Mouse (Mus musculus) hindbrain, embryonic 15.5 days (tissue): ENCODE data around the gene Safb. TPM values are rescaled to one million over a fixed set of nuclear protein-coding genes. Genes with fewer than 3 reads are reported as not detected.
"Not testable (repeated sequence)": the region's sequence is repeated elsewhere in the genome, so short reads cannot be mapped to it uniquely, and the experiment has no call there.

Experiments
- ATAC-seq: fragments of 200-750 bp; cut with Nextera tagmentation; 2 replicates; pipeline ENCODE4 v1.8.0; 2017; ENCODE audit warnings: low read depth, moderate number of reproducible peaks, moderate TSS enrichment; ENCODE audit not compliant: low FRiP score
- H3K27ac ChIP-seq: fragments of 300-500 bp; sonication (generic); replicated peaks from 2 replicates; pipeline ENCODE4 v1.5.1; 2015; ENCODE audit warnings: mild to moderate bottlenecking, inconsistent platforms
- H3K27me3 ChIP-seq: fragments of 300-500 bp; sonication (generic); 2 replicates; pipeline ENCODE4 v1.6.1; 2015; ENCODE audit warnings: control low read depth, inconsistent platforms
- H3K36me3 ChIP-seq: fragments of 300-500 bp; sonication (generic); 2 replicates; pipeline ENCODE4 v1.6.1; 2015; ENCODE audit warnings: control low read depth, inconsistent platforms
- H3K4me1 ChIP-seq: fragments of 300-500 bp; sonication (generic); replicated peaks from 2 replicates; pipeline ENCODE4 v1.6.1; 2015; ENCODE audit warnings: control low read depth, inconsistent platforms
- H3K4me2 ChIP-seq: fragments of 300-500 bp; sonication (generic); 2 replicates; pipeline ENCODE4 v1.6.1; 2015; ENCODE audit warnings: moderate library complexity, mild to moderate bottlenecking, inconsistent platforms
- H3K4me3 ChIP-seq: fragments of 300-500 bp; sonication (generic); 2 replicates; pipeline ENCODE4 v1.5.1; 2015; ENCODE audit warnings: mild to moderate bottlenecking, inconsistent platforms
- H3K9ac ChIP-seq: fragments of 300-500 bp; sonication (generic); 2 replicates; pipeline ENCODE4 v1.6.1; 2015; ENCODE audit warnings: inconsistent platforms
- H3K9me3 ChIP-seq: fragments of 300-500 bp; sonication (generic); 2 replicates; pipeline ENCODE4 v1.6.1; 2016; ENCODE audit warnings: control low read depth, inconsistent platforms
- WGBS: fragments of 180-500 bp; shearing (Covaris S2); methylation state at CpG from one replicate; pipeline ENCODE4 v1.1.7; 2015; 5-methylcytosine and 5-hydroxymethylcytosine counted together
- polyA plus RNA-seq: library from polyadenylated mRNA; unstranded; fragments of >200 nt; fragmentation: Nextera tagmentation; extraction: Ambion mirVana; gene quantifications from 2 replicates; pipeline ENCODE4 v1.2.1, GENCODE M21; 2015

Gene Safb
- polyA plus RNA-seq, 1 experiment from 2014 or later: 116 TPM

GRCm38 (mm10) chr17:56629800-56630781, 45.5 kb downstream of the Safb start:
- not testable (repeated sequence) for H3K9me3 ChIP-seq, H3K27me3 ChIP-seq, H3K9ac ChIP-seq, H3K4me2 ChIP-seq, H3K27ac ChIP-seq, H3K36me3 ChIP-seq, ATAC-seq, H3K4me3 ChIP-seq
- WGBS: 85% methylated on average over 27 of the region's 27 CpGs
- peaks cover 28% of the 10 kb centered on the region for H3K4me1 ChIP-seq

- H3K27ac ChIP-seq: no peak overlapping the region
- no peak overlapping the region for H3K9ac ChIP-seq
- no peaks in the 10 kb centered on the region for H3K36me3 ChIP-seq
- H3K9me3 ChIP-seq: no peaks in the 10 kb centered on the region
- H3K4me2 ChIP-seq: no peak overlapping the region
- H3K27me3 ChIP-seq: no peaks in the 10 kb centered on the region
- peaks cover 15% of the 10 kb centered on the region for H3K4me1 ChIP-seq
- no peak overlapping the region for H3K4me3 ChIP-seq
- WGBS: 55% methylated on average over 4 of the region's 4 CpGs
- ATAC-seq: no peak
Measured at GRCm38 (mm10) chr17:56631807-56632206, 47.2 kb downstream of the Safb start.

- no peaks in the 10 kb centered on the region for H3K27me3 ChIP-seq
- no peak for ATAC-seq
- H3K4me3 ChIP-seq: no peak overlapping the region
- H3K9me3 ChIP-seq: no peaks in the 10 kb centered on the region
- 87% methylated on average over 6 of the region's 6 CpGs for WGBS
- no peaks in the 10 kb centered on the region for H3K4me1 ChIP-seq
- H3K4me2 ChIP-seq: no peak overlapping the region
- no peak overlapping the region for H3K27ac ChIP-seq
- H3K9ac ChIP-seq: no peak overlapping the region
- H3K36me3 ChIP-seq: no peaks in the 10 kb centered on the region
Measured at GRCm38 (mm10) chr17:56634023-56634422, 49.4 kb downstream of the Safb start.

GRCm38 (mm10) chr17:56643237-56643636, 58.6 kb downstream of the Safb start:
- Histone ChIP-seq H3K4me1 (no peaks in the 10 kb centered on the region), H3K27me3 (no peaks in the 10 kb centered on the region), H3K4me2 (no peak overlapping the region), H3K4me3 (no peak overlapping the region), H3K36me3 (no peaks in the 10 kb centered on the region), H3K27ac (no peak overlapping the region), H3K9me3 (no peaks in the 10 kb centered on the region), H3K9ac (no peak overlapping the region)
- WGBS: 82% methylated on average over 4 of the region's 4 CpGs
- ATAC-seq: no peak

- no peak for ATAC-seq
- Histone ChIP-seq H3K27ac (no peak overlapping the region), H3K9ac (no peak overlapping the region), H3K4me1 (no peaks in the 10 kb centered on the region), H3K4me2 (no peak overlapping the region), H3K4me3 (no peak overlapping the region), H3K27me3 (no peaks in the 10 kb centered on the region), H3K36me3 (no peaks in the 10 kb centered on the region), H3K9me3 (no peaks in the 10 kb centered on the region)
- 77% methylated on average over 10 of the region's 13 CpGs for WGBS
Measured at GRCm38 (mm10) chr17:56647546-56647945, 62.9 kb downstream of the Safb start.

GRCm38 (mm10) chr17:56651801-56652200, 67.2 kb downstream of the Safb start:
- no peak overlapping the region for H3K27ac ChIP-seq
- WGBS: 38% methylated on average over 10 of the region's 10 CpGs

GRCm38 (mm10) chr17:56654771-56655170, 70.1 kb downstream of the Safb start:
- 73% methylated on average over 2 of the region's 2 CpGs for WGBS
- ATAC-seq: no peak

More at GRCm38 (mm10) chr17:56651801-56652200, 67.2 kb downstream of the Safb start:
- Histone ChIP-seq H3K4me1 (no peaks in the 10 kb centered on the region), H3K4me2 (no peak overlapping the region), H3K9me3 (no peaks in the 10 kb centered on the region), H3K36me3 (no peaks in the 10 kb centered on the region), H3K4me3 (no peak overlapping the region), H3K9ac (no peak overlapping the region), H3K27me3 (no peaks in the 10 kb centered on the region)
- no peak for ATAC-seq

GRCm38 (mm10) chr17:56655311-56655710, 70.7 kb downstream of the Safb start:
- Histone ChIP-seq H3K36me3 (no peaks in the 10 kb centered on the region), H3K27me3 (no peaks in the 10 kb centered on the region), H3K4me1 (no peaks in the 10 kb centered on the region), H3K9me3 (no peaks in the 10 kb centered on the region), H3K4me3 (no peak overlapping the region), H3K9ac (no peak overlapping the region), H3K27ac (no peak overlapping the region), H3K4me2 (no peak overlapping the region)
- WGBS: 73% methylated on average over 3 of the region's 3 CpGs
- ATAC-seq: no peak

More at GRCm38 (mm10) chr17:56654771-56655170, 70.1 kb downstream of the Safb start:
- no peak overlapping the region for H3K9ac ChIP-seq
- no peak overlapping the region for H3K4me3 ChIP-seq
- H3K27me3 ChIP-seq: no peaks in the 10 kb centered on the region
- no peak overlapping the region for H3K27ac ChIP-seq
- H3K36me3 ChIP-seq: no peaks in the 10 kb centered on the region
- no peaks in the 10 kb centered on the region for H3K4me1 ChIP-seq
- no peak overlapping the region for H3K4me2 ChIP-seq
- no peaks in the 10 kb centered on the region for H3K9me3 ChIP-seq

Other genes with a start within 250 kb of the Safb start
- gene Ptprs, start 108.3 kb upstream of the Safb start, polyA plus RNA-seq: 277 and 302 TPM in 2 replicates
- 0.17 TPM in 1 of 2 replicates, not detected in the other for gene Znrf4, start 72.4 kb upstream of the Safb start, polyA plus RNA-seq
- gene Gm20219, start 30.4 kb upstream of the Safb start, polyA plus RNA-seq: 0.46 and 1.3 TPM in 2 replicates
- 71.4 and 81.2 TPM in 2 replicates for gene Safb2, start 240 bp upstream of the Safb start, polyA plus RNA-seq
- gene 2410015M20Rik, start 24.9 kb downstream of the Safb start, polyA plus RNA-seq: 180 and 193 TPM in 2 replicates
- gene Rpl36, start 28.6 kb downstream of the Safb start, polyA plus RNA-seq: 939 and 1,057 TPM in 2 replicates
- gene Lonp1, start 42.1 kb downstream of the Safb start, polyA plus RNA-seq: 44.2 and 49.2 TPM in 2 replicates
- 1.2 and 1.7 TPM in 2 replicates for gene Catsperd, start 43.3 kb downstream of the Safb start, polyA plus RNA-seq
- gene Ranbp3, start 88.5 kb downstream of the Safb start, polyA plus RNA-seq: 103 and 107 TPM in 2 replicates
- gene Ndufa11, start 132.9 kb downstream of the Safb start, polyA plus RNA-seq: 579 and 588 TPM in 2 replicates
- 15.2 and 16.7 TPM in 2 replicates for gene Vmac, start 133.2 kb downstream of the Safb start, polyA plus RNA-seq
- gene Nrtn, start 172.7 kb downstream of the Safb start, polyA plus RNA-seq: 2.5 and 2.6 TPM in 2 replicates
- gene Dus3l, start 179.9 kb downstream of the Safb start, polyA plus RNA-seq: 89.7 and 96.9 TPM in 2 replicates
- gene Prr22, start 185.4 kb downstream of the Safb start, polyA plus RNA-seq: 0.54 and 1.0 TPM in 2 replicates
- gene Rfx2, start 246.2 kb downstream of the Safb start, polyA plus RNA-seq: 4.8 and 6.7 TPM in 2 replicates